Mouse (Mus musculus): ENCODE measurements around the gene Sbf2. TPM values are rescaled to one million over a fixed set of nuclear protein-coding genes. Genes with fewer than 3 reads are reported as not detected.

Gene Sbf2
- polyA plus RNA-seq, 1 experiment from 2014 or later: 66.7 TPM

DNA sequence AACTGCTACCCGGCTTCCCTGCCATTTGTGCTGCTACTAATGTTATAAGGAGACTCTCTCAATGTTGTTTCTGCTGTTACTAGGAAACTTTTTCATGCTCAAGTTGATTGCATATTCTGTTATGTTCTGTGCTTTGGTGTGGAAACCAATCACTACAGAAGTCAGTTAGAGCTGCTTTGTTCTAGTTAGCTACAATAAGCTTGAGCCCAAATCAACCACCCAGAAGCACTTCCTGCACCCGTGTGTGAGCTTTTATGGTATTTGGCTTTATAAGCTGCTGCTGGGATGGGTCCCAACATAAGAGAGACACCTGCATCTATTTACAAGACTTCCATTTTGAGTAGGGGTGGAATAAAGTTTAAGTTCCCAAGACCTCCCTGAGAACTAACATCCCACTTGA, 260.8 kb downstream of the Sbf2 start:
- DNase-seq (ENCODE audit: low spot score): no peak
- WGBS: 89% methylated on average over 2 of the region's 2 CpGs
- Histone ChIP-seq H3K27me3 (ENCODE audit: control insufficient read depth, insufficient read depth, low read length) (no peaks in the 10 kb centered on the region), H3K4me1 (replicated peaks; ENCODE audit: control insufficient read depth, insufficient read depth, low read length) (no peaks in the 10 kb centered on the region), H3K9ac (no peak overlapping the region), H3K4me2 (replicated peaks) (no peak overlapping the region), H3K27ac (no peak overlapping the region), H3K36me3 (replicated peaks; ENCODE audit: control insufficient read depth, insufficient read depth) (peaks cover 29% of the 10 kb centered on the region), H3K9me3 (ENCODE audit: control insufficient read depth, low read length) (no peaks in the 10 kb centered on the region), H3K4me3 (replicated peaks; ENCODE audit: low read length) (no peak overlapping the region)
- no peak for ATAC-seq (ENCODE audit: low FRiP score)

DNA sequence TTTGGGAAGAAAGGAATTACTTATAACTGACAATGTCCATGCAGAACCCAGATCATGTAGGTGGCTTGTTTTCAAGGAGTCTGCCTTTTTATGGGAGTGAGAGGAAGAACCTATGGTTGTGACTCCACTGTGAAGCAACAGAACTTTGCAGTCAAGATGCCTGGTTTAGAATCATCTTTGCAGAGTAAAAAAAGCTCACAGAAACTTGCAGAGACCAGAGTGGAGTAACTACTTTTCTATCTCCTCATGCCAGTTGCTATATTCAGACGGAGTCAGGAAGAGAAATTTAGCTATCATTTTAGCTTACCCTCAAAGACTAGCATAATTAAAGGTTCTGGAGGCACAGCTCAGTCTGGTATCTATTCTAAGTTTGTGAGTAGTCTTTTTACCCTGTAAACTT, 267.5 kb downstream of the Sbf2 start:
- H3K27ac ChIP-seq: no peak overlapping the region
- H3K4me3 ChIP-seq (replicated peaks; ENCODE audit: low read length): no peak overlapping the region
- H3K4me2 ChIP-seq (replicated peaks): no peak overlapping the region
- WGBS: 94% methylated on average over 1 of the region's 1 CpGs
- H3K9ac ChIP-seq: no peak overlapping the region
- H3K4me1 ChIP-seq (replicated peaks; ENCODE audit: control insufficient read depth, insufficient read depth, low read length): no peaks in the 10 kb centered on the region
- no peaks in the 10 kb centered on the region for H3K27me3 ChIP-seq (ENCODE audit: control insufficient read depth, insufficient read depth, low read length)
- DNase-seq (ENCODE audit: low spot score) (no peak), ATAC-seq (ENCODE audit: low FRiP score) (no peak)
- no peaks in the 10 kb centered on the region for H3K9me3 ChIP-seq (ENCODE audit: control insufficient read depth, low read length)
- peaks cover 34% of the 10 kb centered on the region for H3K36me3 ChIP-seq (replicated peaks; ENCODE audit: control insufficient read depth, insufficient read depth)

DNA sequence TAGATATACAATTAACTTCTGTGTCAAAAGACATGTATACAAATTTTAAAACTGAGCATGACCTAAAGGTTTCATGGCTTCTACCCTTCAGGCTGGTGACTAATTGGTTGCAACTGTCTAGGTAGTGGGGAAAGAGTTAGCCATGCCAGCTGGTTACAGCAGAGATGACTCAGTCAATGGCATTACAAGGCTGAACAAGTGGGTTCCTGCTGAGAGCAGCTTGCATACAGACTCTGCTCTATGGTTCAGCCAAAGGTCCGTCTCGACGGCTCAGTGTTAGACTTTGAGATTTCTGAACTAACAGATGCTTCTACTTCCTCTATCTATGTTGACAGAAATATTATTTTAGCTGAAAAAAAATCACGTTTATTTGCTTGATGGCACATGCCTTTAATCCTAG, 277.1 kb downstream of the Sbf2 start:
- Histone ChIP-seq H3K4me2 (replicated peaks) (no peak overlapping the region), H3K9ac (no peak overlapping the region), H3K36me3 (replicated peaks; ENCODE audit: control insufficient read depth, insufficient read depth) (peaks cover 71% of the 10 kb centered on the region), H3K4me1 (replicated peaks; ENCODE audit: control insufficient read depth, insufficient read depth, low read length) (no peaks in the 10 kb centered on the region), H3K27ac (no peak overlapping the region), H3K27me3 (ENCODE audit: control insufficient read depth, insufficient read depth, low read length) (no peaks in the 10 kb centered on the region), H3K4me3 (replicated peaks; ENCODE audit: low read length) (no peak overlapping the region), H3K9me3 (ENCODE audit: control insufficient read depth, low read length) (no peaks in the 10 kb centered on the region)
- no peak for DNase-seq (ENCODE audit: low spot score)
- WGBS: 79% methylated on average over 4 of the region's 4 CpGs
- no peak for ATAC-seq (ENCODE audit: low FRiP score)

DNA sequence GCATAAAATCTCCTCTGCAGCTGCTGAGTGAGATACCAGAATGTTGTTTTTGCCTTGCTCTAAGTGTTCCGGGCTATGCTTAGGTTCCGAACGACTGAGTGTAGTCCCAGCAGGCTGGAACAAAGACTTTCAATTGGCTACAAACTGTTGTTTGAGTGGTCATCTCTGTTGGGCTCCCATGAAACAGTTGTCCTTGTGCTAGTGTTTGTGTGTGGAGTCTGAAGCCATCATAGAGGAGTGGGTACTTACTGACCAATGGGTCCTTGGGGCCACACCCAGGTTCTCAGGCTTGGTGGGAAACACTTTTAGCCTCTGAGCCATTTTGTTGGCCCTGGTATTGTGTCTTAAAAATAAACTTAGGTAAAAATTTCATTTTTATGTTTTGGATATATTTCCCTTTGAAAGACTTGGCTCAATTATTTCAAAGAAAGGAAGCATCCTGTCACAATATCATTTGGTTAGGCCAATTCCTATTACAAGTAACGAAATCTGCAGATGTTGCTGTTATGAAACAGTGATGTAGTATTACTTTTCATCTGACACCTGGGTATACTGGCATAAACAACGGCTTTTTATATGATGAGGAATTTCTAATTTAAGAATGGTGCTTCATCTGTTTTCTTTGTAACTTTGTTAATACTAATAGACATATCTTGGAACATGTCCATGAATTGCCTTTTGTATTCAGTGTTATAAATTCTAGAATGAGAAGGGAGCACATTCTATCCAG, 289.2 kb downstream of the Sbf2 start:
- WGBS: 96% methylated on average over 5 of the region's 5 CpGs
- no peak overlapping the region for H3K4me3 ChIP-seq (replicated peaks; ENCODE audit: low read length)

DNA sequence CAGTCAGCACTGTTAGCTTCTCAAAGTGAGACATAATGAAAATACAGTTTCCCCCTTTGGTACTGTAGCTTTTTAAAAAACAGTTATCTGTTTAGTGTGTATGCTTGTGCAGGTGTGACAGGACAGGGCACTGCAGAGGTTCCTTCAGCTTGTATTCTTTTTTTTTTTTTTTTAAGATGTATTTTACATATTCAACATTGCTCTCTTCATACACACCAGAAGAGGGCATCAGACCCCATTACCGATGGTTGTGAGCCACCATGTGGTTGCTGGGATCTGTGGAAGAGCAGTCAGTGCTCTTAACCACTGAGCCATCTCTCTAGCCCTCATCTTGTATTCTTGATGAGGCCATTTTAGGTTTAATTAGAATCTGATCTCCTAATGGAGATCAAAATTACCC, 289.9 kb downstream of the Sbf2 start:
- Histone ChIP-seq H3K4me1 (replicated peaks; ENCODE audit: control insufficient read depth, insufficient read depth, low read length) (no peaks in the 10 kb centered on the region), H3K4me3 (replicated peaks; ENCODE audit: low read length) (no peak overlapping the region), H3K27ac (no peak overlapping the region), H3K4me2 (replicated peaks) (no peak overlapping the region), H3K27me3 (ENCODE audit: control insufficient read depth, insufficient read depth, low read length) (no peaks in the 10 kb centered on the region), H3K9ac (no peak overlapping the region), H3K36me3 (replicated peaks; ENCODE audit: control insufficient read depth, insufficient read depth) (peaks cover 97% of the 10 kb centered on the region), H3K9me3 (ENCODE audit: control insufficient read depth, low read length) (peaks cover 7% of the 10 kb centered on the region; the same call in 1 of the 2 replicates)
- ATAC-seq (ENCODE audit: low FRiP score): no peak
- WGBS: 95% methylated on average over 1 of the region's 1 CpGs
- no peak for DNase-seq (ENCODE audit: low spot score)

More for the DNA sequence above, 289.2 kb downstream of the Sbf2 start:
- Histone ChIP-seq H3K27me3 (ENCODE audit: control insufficient read depth, insufficient read depth, low read length) (no peaks in the 10 kb centered on the region), H3K9ac (no peak overlapping the region), H3K36me3 (replicated peaks; ENCODE audit: control insufficient read depth, insufficient read depth) (peaks cover 97% of the 10 kb centered on the region), H3K9me3 (ENCODE audit: control insufficient read depth, low read length) (peaks cover 7% of the 10 kb centered on the region; the same call in 1 of the 2 replicates), H3K4me1 (replicated peaks; ENCODE audit: control insufficient read depth, insufficient read depth, low read length) (no peaks in the 10 kb centered on the region), H3K4me2 (replicated peaks) (no peak overlapping the region), H3K27ac (no peak overlapping the region)
- no peak for ATAC-seq (ENCODE audit: low FRiP score)
- DNase-seq (ENCODE audit: low spot score): no peak

DNA sequence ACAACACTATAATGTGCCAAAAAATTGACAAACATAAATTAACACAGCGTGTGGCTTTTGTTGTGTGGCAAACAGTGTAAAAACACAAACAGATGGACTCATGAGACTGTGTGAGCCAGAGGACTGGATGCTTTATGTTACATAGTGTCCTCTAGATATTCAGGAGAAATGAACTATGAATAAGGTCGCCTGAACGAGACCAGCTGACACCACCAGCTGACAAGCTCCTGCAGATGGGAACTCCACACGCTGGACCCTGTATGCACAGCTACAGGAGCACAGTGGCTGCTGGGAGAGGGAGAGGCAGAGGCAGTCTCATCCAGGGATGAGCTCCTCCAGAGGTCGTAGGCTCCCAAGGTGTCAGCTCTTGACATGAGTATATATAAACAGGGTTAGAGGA, 293.6 kb downstream of the Sbf2 start:
- H3K9ac ChIP-seq: no peak overlapping the region
- ATAC-seq (ENCODE audit: low FRiP score) (no peak), DNase-seq (ENCODE audit: low spot score) (no peak)
- H3K27me3 ChIP-seq (ENCODE audit: control insufficient read depth, insufficient read depth, low read length): no peaks in the 10 kb centered on the region
- H3K9me3 ChIP-seq (ENCODE audit: control insufficient read depth, low read length): peaks cover 7% of the 10 kb centered on the region; the same call in 1 of the 2 replicates
- H3K4me1 ChIP-seq (replicated peaks; ENCODE audit: control insufficient read depth, insufficient read depth, low read length): no peaks in the 10 kb centered on the region
- H3K27ac ChIP-seq: no peak overlapping the region
- H3K4me2 ChIP-seq (replicated peaks): no peak overlapping the region
- H3K36me3 ChIP-seq (replicated peaks; ENCODE audit: control insufficient read depth, insufficient read depth): peaks cover 95% of the 10 kb centered on the region
- 76% methylated on average over 5 of the region's 5 CpGs for WGBS
- no peak overlapping the region for H3K4me3 ChIP-seq (replicated peaks; ENCODE audit: low read length)

DNA sequence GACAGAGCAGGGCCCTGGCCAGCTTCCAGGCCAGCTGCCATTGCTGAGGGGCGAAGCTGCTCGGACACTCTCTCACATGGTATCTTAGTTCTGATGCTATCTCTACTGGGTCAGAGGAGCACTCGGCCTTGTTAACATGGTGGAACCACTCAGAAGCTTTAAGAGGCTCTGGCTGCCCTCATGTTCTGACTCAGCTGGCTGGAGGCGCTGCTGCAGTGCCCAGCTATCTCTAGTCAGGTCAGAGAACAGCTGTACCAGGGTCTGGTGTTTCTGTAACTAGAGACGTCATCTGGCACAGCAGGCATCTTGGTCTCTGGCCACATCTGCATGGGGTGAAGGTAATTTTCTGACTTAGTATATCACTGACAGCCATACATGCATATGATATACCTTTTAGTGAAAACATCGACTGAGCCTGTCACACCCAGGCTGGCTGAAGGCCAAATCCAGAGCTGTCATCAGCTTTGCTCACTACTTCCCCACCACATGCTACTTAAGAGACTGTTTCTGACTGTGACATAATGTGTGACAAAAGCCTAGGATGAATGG, 295.7 kb downstream of the Sbf2 start:
- 83% methylated on average over 6 of the region's 6 CpGs for WGBS
- Histone ChIP-seq H3K27ac (no peak overlapping the region), H3K27me3 (ENCODE audit: control insufficient read depth, insufficient read depth, low read length) (no peaks in the 10 kb centered on the region), H3K4me1 (replicated peaks; ENCODE audit: control insufficient read depth, insufficient read depth, low read length) (no peaks in the 10 kb centered on the region), H3K36me3 (replicated peaks; ENCODE audit: control insufficient read depth, insufficient read depth) (peaks cover 95% of the 10 kb centered on the region), H3K4me3 (replicated peaks; ENCODE audit: low read length) (no peak overlapping the region), H3K9me3 (ENCODE audit: control insufficient read depth, low read length) (no peaks in the 10 kb centered on the region), H3K4me2 (replicated peaks) (no peak overlapping the region), H3K9ac (no peak overlapping the region)
- ATAC-seq (ENCODE audit: low FRiP score) (no peak), DNase-seq (ENCODE audit: low spot score) (no peak)

DNA sequence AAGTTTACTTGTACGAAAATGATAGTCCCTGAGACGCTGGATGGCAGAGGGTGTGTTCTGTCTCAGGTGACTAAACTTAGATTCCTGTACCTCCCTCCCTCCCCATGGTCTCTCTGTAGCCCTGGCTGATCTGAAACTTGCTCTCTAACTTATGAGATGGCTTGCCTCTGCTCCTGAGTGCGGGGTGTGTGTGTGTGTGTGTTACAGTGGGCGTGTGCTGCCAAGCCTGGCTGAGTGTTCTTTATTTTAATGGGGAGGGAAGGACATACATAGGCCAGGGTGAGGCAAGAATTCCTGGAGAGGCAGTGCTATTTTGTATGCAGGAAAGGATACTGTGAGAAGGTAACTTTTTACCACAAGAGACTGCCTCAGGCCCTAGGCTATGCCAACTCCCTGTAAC, 297.3 kb downstream of the Sbf2 start:
- no peak overlapping the region for H3K27ac ChIP-seq
- no peaks in the 10 kb centered on the region for H3K27me3 ChIP-seq (ENCODE audit: control insufficient read depth, insufficient read depth, low read length)
- peaks cover 97% of the 10 kb centered on the region for H3K36me3 ChIP-seq (replicated peaks; ENCODE audit: control insufficient read depth, insufficient read depth)
- no peak overlapping the region for H3K4me2 ChIP-seq (replicated peaks)
- ATAC-seq (ENCODE audit: low FRiP score) (no peak), DNase-seq (ENCODE audit: low spot score) (no peak)
- H3K4me3 ChIP-seq (replicated peaks; ENCODE audit: low read length): no peak overlapping the region
- no peak overlapping the region for H3K9ac ChIP-seq
- no peaks in the 10 kb centered on the region for H3K9me3 ChIP-seq (ENCODE audit: control insufficient read depth, low read length)
- 97% methylated on average over 4 of the region's 4 CpGs for WGBS
- H3K4me1 ChIP-seq (replicated peaks; ENCODE audit: control insufficient read depth, insufficient read depth, low read length): no peaks in the 10 kb centered on the region

DNA sequence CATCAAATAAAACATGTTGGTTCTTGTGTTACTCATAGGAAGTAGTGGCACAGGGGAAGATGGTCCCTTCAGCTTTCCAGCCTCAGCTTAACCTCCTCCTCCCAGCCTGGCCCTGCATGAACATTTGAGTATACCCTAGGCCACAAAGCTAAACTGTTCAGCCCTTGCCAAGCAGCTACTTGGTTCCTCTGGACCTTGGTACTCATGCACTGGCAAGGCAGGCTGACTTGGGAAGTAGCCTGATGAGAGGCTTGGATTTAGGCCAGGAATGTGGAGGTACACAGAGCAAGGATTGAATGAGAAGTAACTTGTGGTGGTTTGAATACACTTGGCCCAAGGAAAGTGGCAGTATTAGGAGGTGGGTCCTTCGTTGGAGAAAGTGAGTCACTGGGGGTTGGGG, 299.4 kb downstream of the Sbf2 start:
- Histone ChIP-seq H3K27me3 (ENCODE audit: control insufficient read depth, insufficient read depth, low read length) (no peaks in the 10 kb centered on the region), H3K4me2 (replicated peaks) (no peak overlapping the region), H3K4me1 (replicated peaks; ENCODE audit: control insufficient read depth, insufficient read depth, low read length) (no peaks in the 10 kb centered on the region), H3K9ac (no peak overlapping the region), H3K27ac (no peak overlapping the region), H3K4me3 (replicated peaks; ENCODE audit: low read length) (no peak overlapping the region), H3K9me3 (ENCODE audit: control insufficient read depth, low read length) (no peaks in the 10 kb centered on the region), H3K36me3 (replicated peaks; ENCODE audit: control insufficient read depth, insufficient read depth) (peaks cover 97% of the 10 kb centered on the region)
- no peak for DNase-seq (ENCODE audit: low spot score)
- 96% methylated on average over 1 of the region's 1 CpGs for WGBS
- no peak for ATAC-seq (ENCODE audit: low FRiP score)
